Mouse (Mus musculus): ENCODE data around the gene Cacng7. TPM values are rescaled to one million over a fixed set of nuclear protein-coding genes. Genes with fewer than 3 reads are reported as not detected.
A peak's percentile ranks its signal among the peaks of the same experiment; 100 is the strongest.

Gene Cacng7
- polyA plus RNA-seq, 1 experiment: 1.1 TPM

- Histone ChIP-seq H3K79me2 (ENCODE audit: control insufficient read depth, insufficient read depth) (no peaks in the 10 kb centered on the region), H3K79me3 (ENCODE audit: low read depth) (no peaks in the 10 kb centered on the region), H3K27me3 (ENCODE audit: control insufficient read depth, insufficient read depth, insufficient read length) (no peaks in the 10 kb centered on the region), H3K4me3 (ENCODE audit: insufficient read depth, poor library complexity, severe bottlenecking) (no peak overlapping the region), H3ac (ENCODE audit: control insufficient read depth, insufficient read length, low read depth) (peak overlapping the region; percentile 59), H3K36me3 (ENCODE audit: control insufficient read depth, insufficient read depth) (no peaks in the 10 kb centered on the region)
- TF ChIP-seq MYOD1 (IDR thresholded peaks at IDR 0.05; ENCODE audit: control insufficient read depth, insufficient read length, low read depth) (no peak), USF1 (IDR thresholded peaks at IDR 0.05; ENCODE audit: low read depth) (no peak), CEBPB (IDR thresholded peaks at IDR 0.05; ENCODE audit: low read depth) (no peak), MAX (IDR thresholded peaks at IDR 0.05) (no peak), CTCF (IDR thresholded peaks at IDR 0.05; ENCODE audit: control insufficient read depth, insufficient read depth, insufficient read length) (no peak), MYOG (IDR thresholded peaks at IDR 0.05; ENCODE audit: control insufficient read depth, extremely low read depth, insufficient read length) (no peak), FOSL1 (IDR thresholded peaks at IDR 0.05; ENCODE audit: insufficient read depth, low read length, poor library complexity, severe bottlenecking) (no peak)
These were observed 535 bp upstream of the Cacng7 start for GRCm38 (mm10) chr7:3332224-3332615.

DNA sequence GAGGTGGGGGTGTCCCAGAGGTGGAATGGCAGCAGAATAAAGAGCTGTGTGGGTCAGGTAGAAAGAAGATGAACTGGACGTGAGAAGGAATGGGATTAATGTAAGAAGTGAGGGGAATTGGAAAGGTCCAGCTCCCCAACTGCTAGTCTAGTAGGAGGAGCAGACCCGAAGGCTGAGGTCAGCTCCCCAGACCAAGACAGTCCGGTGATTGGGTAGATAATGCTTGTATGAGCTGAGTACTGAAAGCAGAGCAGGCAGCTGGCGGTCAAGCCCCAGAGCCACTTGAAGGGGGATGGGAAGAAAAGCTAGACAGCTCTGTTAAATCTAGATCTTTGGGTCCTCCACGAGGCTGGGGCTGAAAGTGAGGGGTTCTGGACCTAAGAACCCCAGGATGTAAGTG, 787 bp downstream of the Cacng7 start:
- no peak overlapping the region for H3ac ChIP-seq (ENCODE audit: control insufficient read depth, insufficient read length, low read depth)
- H3K27me3 ChIP-seq (ENCODE audit: control insufficient read depth, insufficient read depth, insufficient read length): no peaks in the 10 kb centered on the region
- no peak for TF ChIP-seq MAX (IDR thresholded peaks at IDR 0.05)
- no peak for TF ChIP-seq MYOD1 (IDR thresholded peaks at IDR 0.05; ENCODE audit: control insufficient read depth, insufficient read length, low read depth)
- TF ChIP-seq MYOG (IDR thresholded peaks at IDR 0.05; ENCODE audit: control insufficient read depth, extremely low read depth, insufficient read length): no peak
- no peak for TF ChIP-seq CTCF (IDR thresholded peaks at IDR 0.05; ENCODE audit: control insufficient read depth, insufficient read depth, insufficient read length)
- TF ChIP-seq FOSL1 (IDR thresholded peaks at IDR 0.05; ENCODE audit: insufficient read depth, low read length, poor library complexity, severe bottlenecking): no peak
- TF ChIP-seq CEBPB (IDR thresholded peaks at IDR 0.05; ENCODE audit: low read depth): no peak
- TF ChIP-seq USF1 (IDR thresholded peaks at IDR 0.05; ENCODE audit: low read depth): no peak
- no peaks in the 10 kb centered on the region for H3K79me2 ChIP-seq (ENCODE audit: control insufficient read depth, insufficient read depth)
- H3K36me3 ChIP-seq (ENCODE audit: control insufficient read depth, insufficient read depth): no peaks in the 10 kb centered on the region
- no peak overlapping the region for H3K4me3 ChIP-seq (ENCODE audit: insufficient read depth, poor library complexity, severe bottlenecking)
- no peaks in the 10 kb centered on the region for H3K79me3 ChIP-seq (ENCODE audit: low read depth)

- Histone ChIP-seq H3ac (ENCODE audit: control insufficient read depth, insufficient read length, low read depth) (no peak overlapping the region), H3K4me3 (ENCODE audit: insufficient read depth, poor library complexity, severe bottlenecking) (no peak overlapping the region), H3K27me3 (ENCODE audit: control insufficient read depth, insufficient read depth, insufficient read length) (no peaks in the 10 kb centered on the region), H3K36me3 (ENCODE audit: control insufficient read depth, insufficient read depth) (no peaks in the 10 kb centered on the region), H3K79me2 (ENCODE audit: control insufficient read depth, insufficient read depth) (no peaks in the 10 kb centered on the region), H3K79me3 (ENCODE audit: low read depth) (no peaks in the 10 kb centered on the region)
- TF ChIP-seq CTCF (IDR thresholded peaks at IDR 0.05; ENCODE audit: control insufficient read depth, insufficient read depth, insufficient read length): no peak
- TF ChIP-seq USF1 (IDR thresholded peaks at IDR 0.05; ENCODE audit: low read depth): no peak
- no peak for TF ChIP-seq MYOG (IDR thresholded peaks at IDR 0.05; ENCODE audit: control insufficient read depth, extremely low read depth, insufficient read length)
- TF ChIP-seq MYOD1 (IDR thresholded peaks at IDR 0.05; ENCODE audit: control insufficient read depth, insufficient read length, low read depth): no peak
- no peak for TF ChIP-seq MAX (IDR thresholded peaks at IDR 0.05)
- no peak for TF ChIP-seq FOSL1 (IDR thresholded peaks at IDR 0.05; ENCODE audit: insufficient read depth, low read length, poor library complexity, severe bottlenecking)
- TF ChIP-seq CEBPB (IDR thresholded peaks at IDR 0.05; ENCODE audit: low read depth): no peak
These were observed 3.7 kb downstream of the Cacng7 start for GRCm38 (mm10) chr7:3336412-3336811.

- Histone ChIP-seq H3ac (ENCODE audit: control insufficient read depth, insufficient read length, low read depth) (no peak overlapping the region), H3K4me3 (ENCODE audit: insufficient read depth, poor library complexity, severe bottlenecking) (no peak overlapping the region), H3K79me3 (ENCODE audit: low read depth) (no peaks in the 10 kb centered on the region), H3K36me3 (ENCODE audit: control insufficient read depth, insufficient read depth) (no peaks in the 10 kb centered on the region), H3K79me2 (ENCODE audit: control insufficient read depth, insufficient read depth) (no peaks in the 10 kb centered on the region), H3K27me3 (ENCODE audit: control insufficient read depth, insufficient read depth, insufficient read length) (no peaks in the 10 kb centered on the region)
- no peak for TF ChIP-seq USF1 (IDR thresholded peaks at IDR 0.05; ENCODE audit: low read depth)
These were observed 5.7 kb downstream of the Cacng7 start for GRCm38 (mm10) chr7:3338286-3338935.

DNA sequence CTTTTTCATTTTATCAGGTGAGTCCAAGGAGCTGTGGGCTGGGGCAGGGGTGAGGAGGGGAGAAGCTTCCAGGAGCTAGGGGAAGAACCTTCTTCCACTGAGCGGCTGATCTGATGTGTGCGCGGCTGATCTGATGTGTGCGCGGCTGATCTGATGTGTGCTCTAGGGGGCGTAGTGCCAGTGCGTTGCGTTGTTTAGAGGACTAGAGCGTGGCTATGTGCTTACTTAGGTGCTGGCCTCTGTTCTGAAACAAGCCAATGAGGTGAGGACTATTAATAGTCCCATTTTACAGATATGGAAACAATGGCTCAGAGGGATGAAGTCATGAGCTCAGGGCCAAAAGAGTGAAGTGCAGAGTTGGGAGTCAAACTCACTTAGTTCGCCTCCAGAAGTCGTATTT, 6.3 kb downstream of the Cacng7 start:
- Histone ChIP-seq H3K4me3 (ENCODE audit: insufficient read depth, poor library complexity, severe bottlenecking) (no peak overlapping the region), H3K79me3 (ENCODE audit: low read depth) (no peaks in the 10 kb centered on the region), H3ac (ENCODE audit: control insufficient read depth, insufficient read length, low read depth) (no peak overlapping the region), H3K27me3 (ENCODE audit: control insufficient read depth, insufficient read depth, insufficient read length) (no peaks in the 10 kb centered on the region), H3K36me3 (ENCODE audit: control insufficient read depth, insufficient read depth) (no peaks in the 10 kb centered on the region), H3K79me2 (ENCODE audit: control insufficient read depth, insufficient read depth) (no peaks in the 10 kb centered on the region)
- TF ChIP-seq MYOG (IDR thresholded peaks at IDR 0.05; ENCODE audit: control insufficient read depth, extremely low read depth, insufficient read length) (no peak), MAX (IDR thresholded peaks at IDR 0.05) (no peak), CEBPB (IDR thresholded peaks at IDR 0.05; ENCODE audit: low read depth) (no peak), CTCF (IDR thresholded peaks at IDR 0.05; ENCODE audit: control insufficient read depth, insufficient read depth, insufficient read length) (no peak), MYOD1 (IDR thresholded peaks at IDR 0.05; ENCODE audit: control insufficient read depth, insufficient read length, low read depth) (no peak), FOSL1 (IDR thresholded peaks at IDR 0.05; ENCODE audit: insufficient read depth, low read length, poor library complexity, severe bottlenecking) (no peak), USF1 (IDR thresholded peaks at IDR 0.05; ENCODE audit: low read depth) (no peak)

GRCm38 (mm10) chr7:3343861-3344260, 11.1 kb downstream of the Cacng7 start:
- no peak overlapping the region for H3ac ChIP-seq (ENCODE audit: control insufficient read depth, insufficient read length, low read depth)
- TF ChIP-seq USF1 (IDR thresholded peaks at IDR 0.05; ENCODE audit: low read depth) (no peak), FOSL1 (IDR thresholded peaks at IDR 0.05; ENCODE audit: insufficient read depth, low read length, poor library complexity, severe bottlenecking) (no peak), CEBPB (IDR thresholded peaks at IDR 0.05; ENCODE audit: low read depth) (no peak), MYOG (IDR thresholded peaks at IDR 0.05; ENCODE audit: control insufficient read depth, extremely low read depth, insufficient read length) (no peak), MYOD1 (IDR thresholded peaks at IDR 0.05; ENCODE audit: control insufficient read depth, insufficient read length, low read depth) (no peak), CTCF (IDR thresholded peaks at IDR 0.05; ENCODE audit: control insufficient read depth, insufficient read depth, insufficient read length) (no peak), MAX (IDR thresholded peaks at IDR 0.05) (no peak)
- no peaks in the 10 kb centered on the region for H3K79me2 ChIP-seq (ENCODE audit: control insufficient read depth, insufficient read depth)
- no peak overlapping the region for H3K4me3 ChIP-seq (ENCODE audit: insufficient read depth, poor library complexity, severe bottlenecking)
- H3K79me3 ChIP-seq (ENCODE audit: low read depth): no peaks in the 10 kb centered on the region
- H3K36me3 ChIP-seq (ENCODE audit: control insufficient read depth, insufficient read depth): no peaks in the 10 kb centered on the region
- no peaks in the 10 kb centered on the region for H3K27me3 ChIP-seq (ENCODE audit: control insufficient read depth, insufficient read depth, insufficient read length)
